Mouse (Mus musculus): ENCODE results near the gene Sycp1. TPM values are rescaled to one million over a fixed set of nuclear protein-coding genes. Genes with fewer than 3 reads are reported as not detected.

The Sycp1 gene
- polyA plus RNA-seq, 1 experiment from 2014 or later, result not detected

DNA sequence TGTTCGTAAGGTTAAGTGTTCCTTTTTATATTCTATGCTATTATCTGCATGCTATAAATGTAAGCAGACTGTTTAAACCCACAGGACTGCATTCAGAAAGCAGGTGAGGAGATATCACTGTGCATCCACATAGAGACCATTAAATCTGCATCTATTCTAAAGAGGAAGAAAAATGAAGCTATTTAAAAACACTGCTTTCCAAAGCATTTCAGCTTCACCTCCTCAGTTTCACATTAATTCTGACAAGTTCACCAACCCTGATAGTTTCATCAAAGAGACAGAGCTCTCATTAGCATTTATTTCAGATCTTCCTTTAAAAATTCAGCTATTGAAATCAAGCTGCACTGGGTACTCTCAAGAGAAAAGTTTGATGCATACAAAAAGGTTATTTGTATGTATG, 2.2 kb upstream of the Sycp1 start:
- no peak for ATAC-seq (replicated peaks; ENCODE audit: low FRiP score)
- Histone ChIP-seq H3K4me2 (no peak overlapping the region), H3K4me3 (replicated peaks) (no peak overlapping the region), H3K27ac (no peak overlapping the region), H3K27me3 (no peaks in the 10 kb centered on the region), H3K9me3 (replicated peaks) (peaks cover 3% of the 10 kb centered on the region; the same call in 1 of the 2 replicates), H3K36me3 (no peaks in the 10 kb centered on the region), H3K9ac (no peak overlapping the region), H3K4me1 (no peaks in the 10 kb centered on the region)
- 94% methylated on average over 1 of the region's 1 CpGs for WGBS

GRCm38 (mm10) chr3:102899136-102899535, 36.8 kb downstream of the Sycp1 start:
- H3K9ac ChIP-seq, result no peak overlapping the region
- H3K9me3 ChIP-seq (replicated peaks), result no peaks in the 10 kb centered on the region
- WGBS, result 98% methylated on average over 1 of the region's 1 CpGs
- no peak for ATAC-seq (replicated peaks; ENCODE audit: low FRiP score)
- H3K4me2 ChIP-seq, result no peak overlapping the region
- H3K4me1 ChIP-seq, result no peaks in the 10 kb centered on the region
- H3K4me3 ChIP-seq (replicated peaks), result no peak overlapping the region
- H3K27ac ChIP-seq, result no peak overlapping the region
- no peaks in the 10 kb centered on the region for H3K27me3 ChIP-seq
- H3K36me3 ChIP-seq, result no peaks in the 10 kb centered on the region

GRCm38 (mm10) chr3:102880529-102880928, 55.4 kb downstream of the Sycp1 start:
- H3K36me3 ChIP-seq, result no peaks in the 10 kb centered on the region
- H3K4me1 ChIP-seq, result no peaks in the 10 kb centered on the region
- H3K9me3 ChIP-seq (replicated peaks), result no peaks in the 10 kb centered on the region
- no peak overlapping the region for H3K4me3 ChIP-seq (replicated peaks)
- no peak overlapping the region for H3K9ac ChIP-seq
- no peak overlapping the region for H3K4me2 ChIP-seq
- no peaks in the 10 kb centered on the region for H3K27me3 ChIP-seq
- ATAC-seq (replicated peaks; ENCODE audit: low FRiP score), result no peak
- H3K27ac ChIP-seq, result no peak overlapping the region
- WGBS, result 82% methylated on average over 4 of the region's 4 CpGs

DNA sequence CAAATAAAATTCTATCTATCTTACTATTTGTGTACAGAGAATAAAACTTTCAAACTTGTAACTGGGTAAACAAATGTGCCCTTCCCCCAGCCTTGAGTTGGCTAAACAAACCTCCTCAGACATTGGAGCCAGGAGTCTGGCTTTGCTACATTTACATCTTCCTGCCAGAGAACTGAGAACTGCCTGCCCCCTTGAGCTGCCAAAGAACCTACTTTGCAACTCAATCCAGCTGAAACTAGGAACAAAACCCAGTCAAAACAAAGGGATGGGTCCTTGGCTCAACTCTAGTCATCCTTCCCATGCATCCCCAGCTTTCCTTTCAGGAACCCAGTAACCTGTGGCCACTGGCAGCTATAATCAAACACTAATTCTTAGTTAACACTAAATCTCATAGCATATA, 87.2 kb downstream of the Sycp1 start:
- H3K4me1 ChIP-seq, result no peaks in the 10 kb centered on the region
- no peak overlapping the region for H3K4me2 ChIP-seq
- ATAC-seq (replicated peaks; ENCODE audit: low FRiP score), result no peak
- no peaks in the 10 kb centered on the region for H3K36me3 ChIP-seq
- no peaks in the 10 kb centered on the region for H3K9me3 ChIP-seq (replicated peaks)
- H3K27me3 ChIP-seq, result no peaks in the 10 kb centered on the region
- H3K27ac ChIP-seq, result no peak overlapping the region
- H3K9ac ChIP-seq, result no peak overlapping the region
- no peak overlapping the region for H3K4me3 ChIP-seq (replicated peaks)

- Histone ChIP-seq H3K9me3 (replicated peaks) (no peaks in the 10 kb centered on the region), H3K4me2 (no peak overlapping the region)
- WGBS, result 50% methylated on average over 1 of the region's 1 CpGs
Observed at GRCm38 (mm10) chr3:102842386-102842785, 93.5 kb downstream of the Sycp1 start.

GRCm38 (mm10) chr3:102803937-102804336, 132.0 kb downstream of the Sycp1 start:
- H3K27me3 ChIP-seq, result no peaks in the 10 kb centered on the region
- 20% methylated on average over 3 of the region's 3 CpGs for WGBS
- no peak overlapping the region for H3K9ac ChIP-seq
- no peak overlapping the region for H3K27ac ChIP-seq
- no peak overlapping the region for H3K4me2 ChIP-seq
- no peaks in the 10 kb centered on the region for H3K4me1 ChIP-seq
- no peak overlapping the region for H3K4me3 ChIP-seq (replicated peaks)
- ATAC-seq (replicated peaks; ENCODE audit: low FRiP score), result no peak
- H3K9me3 ChIP-seq (replicated peaks), result no peaks in the 10 kb centered on the region
- H3K36me3 ChIP-seq, result no peaks in the 10 kb centered on the region

More at GRCm38 (mm10) chr3:102842386-102842785, 93.5 kb downstream of the Sycp1 start:
- no peak for ATAC-seq (replicated peaks; ENCODE audit: low FRiP score)
- Histone ChIP-seq H3K36me3 (no peaks in the 10 kb centered on the region), H3K27me3 (no peaks in the 10 kb centered on the region), H3K4me3 (replicated peaks) (no peak overlapping the region), H3K9ac (no peak overlapping the region), H3K4me1 (no peaks in the 10 kb centered on the region), H3K27ac (no peak overlapping the region)

DNA sequence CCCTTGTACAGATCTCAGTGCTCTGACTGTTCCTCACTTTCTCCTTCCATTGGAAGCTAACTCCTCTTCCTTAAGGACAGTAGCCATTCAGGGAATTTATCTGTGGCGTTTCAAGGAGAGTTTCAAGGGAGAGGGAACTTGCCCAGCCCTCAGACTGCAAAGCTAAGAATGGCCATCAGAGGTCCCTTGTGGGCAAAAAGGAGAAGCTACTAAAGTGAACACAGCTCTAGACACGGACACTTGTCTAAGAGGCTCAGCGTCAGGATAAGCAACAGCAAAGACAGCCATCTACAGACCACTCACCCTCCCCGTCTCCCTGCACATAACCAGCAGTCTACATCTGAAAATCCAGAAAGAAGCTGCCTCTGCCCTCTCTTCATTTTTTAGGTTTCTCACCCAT, 148.5 kb downstream of the Sycp1 start:
- no peak overlapping the region for H3K27ac ChIP-seq
- no peak for ATAC-seq (replicated peaks; ENCODE audit: low FRiP score)
- H3K4me3 ChIP-seq (replicated peaks), result no peak overlapping the region
- WGBS, result 41% methylated on average over 4 of the region's 4 CpGs
- no peaks in the 10 kb centered on the region for H3K4me1 ChIP-seq
- H3K9me3 ChIP-seq (replicated peaks), result no peaks in the 10 kb centered on the region
- H3K27me3 ChIP-seq, result no peaks in the 10 kb centered on the region
- H3K9ac ChIP-seq, result no peak overlapping the region
- H3K36me3 ChIP-seq, result no peaks in the 10 kb centered on the region
- H3K4me2 ChIP-seq, result no peak overlapping the region

GRCm38 (mm10) chr3:102782618-102783017, 153.3 kb downstream of the Sycp1 start, which contains the start of gene Tshb:
Gene Tshb (minus strand): TSS chr3:102782718.
- H3K4me1 ChIP-seq, result no peaks in the 10 kb centered on the region
- H3K4me3 ChIP-seq (replicated peaks), result no peak within 1 kb of the TSS
- no peak within 1 kb of the TSS for H3K4me2 ChIP-seq
- H3K27ac ChIP-seq, result no peak within 1 kb of the TSS
- H3K9me3 ChIP-seq (replicated peaks), result no peaks in the 10 kb centered on the region
- ATAC-seq (replicated peaks; ENCODE audit: low FRiP score), result no peak
- no peaks in the 10 kb centered on the region for H3K36me3 ChIP-seq
- H3K9ac ChIP-seq, result no peak within 1 kb of the TSS
- H3K27me3 ChIP-seq, result no peaks in the 10 kb centered on the region
- WGBS, result 82% methylated on average over 2 of the region's 2 CpGs

- no peaks in the 10 kb centered on the region for H3K27me3 ChIP-seq
- no peak overlapping the region for H3K4me2 ChIP-seq
- no peak overlapping the region for H3K27ac ChIP-seq
- no peak overlapping the region for H3K9ac ChIP-seq
- WGBS, result 77% methylated on average over 4 of the region's 4 CpGs
- H3K4me3 ChIP-seq (replicated peaks), result no peak overlapping the region
- no peaks in the 10 kb centered on the region for H3K9me3 ChIP-seq (replicated peaks)
- ATAC-seq (replicated peaks; ENCODE audit: low FRiP score), result no peak
- H3K36me3 ChIP-seq, result no peaks in the 10 kb centered on the region
- no peaks in the 10 kb centered on the region for H3K4me1 ChIP-seq
Observed at GRCm38 (mm10) chr3:102773018-102773417, 162.9 kb downstream of the Sycp1 start.

Other genes starting within 250 kb of the Sycp1 start
- 7.4 and 9.1 TPM in 2 replicates for gene Tspan2, start 201.6 kb downstream of the Sycp1 start, polyA plus RNA-seq (2015; fragmentation: Nextera tagmentation; extraction: Ambion mirVana)
- 0.05 and 0.06 TPM in 2 replicates for gene Tshb, start 153.4 kb downstream of the Sycp1 start, polyA plus RNA-seq (2015; fragmentation: Nextera tagmentation; extraction: Ambion mirVana)
- gene Nr1h5, start 28.0 kb upstream of the Sycp1 start, polyA plus RNA-seq (2015; fragmentation: Nextera tagmentation; extraction: Ambion mirVana), result 0.12 and 0.13 TPM in 2 replicates
- gene Sike1, start 59.6 kb upstream of the Sycp1 start, polyA plus RNA-seq (2015; fragmentation: Nextera tagmentation; extraction: Ambion mirVana), result 57.0 and 57.6 TPM in 2 replicates
- gene Csde1, start 84.3 kb upstream of the Sycp1 start, polyA plus RNA-seq (2015; fragmentation: Nextera tagmentation; extraction: Ambion mirVana), result 358 and 362 TPM in 2 replicates
- gene Nras, start 122.2 kb upstream of the Sycp1 start, polyA plus RNA-seq (2015; fragmentation: Nextera tagmentation; extraction: Ambion mirVana), result 107 and 111 TPM in 2 replicates
- gene Ampd1, start 137.9 kb upstream of the Sycp1 start, polyA plus RNA-seq (2015; fragmentation: Nextera tagmentation; extraction: Ambion mirVana), result 0.70 and 1.9 TPM in 2 replicates
- 4.2 and 4.4 TPM in 2 replicates for gene Dennd2c, start 166.5 kb upstream of the Sycp1 start, polyA plus RNA-seq (2015; fragmentation: Nextera tagmentation; extraction: Ambion mirVana)
- gene Bcas2, start 235.6 kb upstream of the Sycp1 start, polyA plus RNA-seq (2015; fragmentation: Nextera tagmentation; extraction: Ambion mirVana), result 189 and 197 TPM in 2 replicates

Measured in kidney, embryonic 15.5 days (tissue).